Comparison of ENCODE assay signal across 9 mouse cellular contexts in the genomic region with DNA sequence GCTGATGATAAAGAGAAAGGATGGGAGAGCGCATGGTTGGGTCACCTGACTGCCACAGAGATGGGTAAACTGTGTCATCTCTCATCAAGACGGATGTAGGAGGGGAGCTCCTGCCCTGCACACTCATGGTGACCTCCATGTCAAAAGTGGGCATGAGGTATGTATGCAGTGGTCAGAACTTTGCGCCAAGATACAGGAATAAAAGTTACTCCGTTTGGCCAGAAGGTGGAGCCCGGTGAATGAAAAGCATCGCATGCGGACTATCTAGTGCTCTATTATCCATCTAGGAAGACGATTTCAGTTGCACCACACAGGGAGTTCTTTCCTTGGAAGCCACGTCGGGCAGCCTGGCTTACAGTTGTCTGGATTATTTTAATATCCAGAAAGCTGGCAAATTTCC. TPM values are rescaled to one million over a fixed set of nuclear protein-coding genes. Genes with fewer than 3 reads are reported as not detected.
DNase-seq lines count a peak whose midpoint lies in the region; ATAC-seq and TF ChIP-seq lines count a peak whose summit lies in the region.
"Had no signal": no experiment of that assay in that cellular context is flagged by ENCODE, and none has a peak within 500 bp of the region (broad histone marks: within the 10 kb centered on the region; RNA-seq: fewer than 3 reads in every experiment).

No protein-coding gene starts in this region.

- peak; percentile 5 for DNase-seq in heart, adult 8-10 months (ENCODE audit: low spot score)
- DNase-seq in heart, adult 11 months: no peak
- DNase-seq in ES-CJ7 (ENCODE audit: low read depth, low spot score): peak; percentile 75
- peak; percentile 5 for DNase-seq in cerebellum, adult 9-11 months
- DNase-seq in heart, postnatal 4 days: peak; percentile 27
- peak; percentile 16 to 62 for DNase-seq in layer of hippocampus, postnatal 25 days (ENCODE audit: extremely low spot score in 1 of 2, low spot score in 1 of 2)

- H3K4me1 ChIP-seq in small intestine, adult 2 months (ENCODE audit: control insufficient read depth, insufficient read depth, insufficient read length, low read length): no peaks in the 10 kb centered on the region
- H3K4me1 ChIP-seq: limb, embryonic 15.5 days had no signal

- ATAC-seq in megakaryocyte progenitor cell, adult 5-6 weeks (replicated peaks; ENCODE audit: poor library complexity): peak; percentile 80

- TF ChIP-seq CTCF in small intestine, adult 2 months (IDR thresholded peaks at IDR 0.05; ENCODE audit: extremely low read depth, insufficient read length, insufficient replicate concordance, low read depth, low read length): peak; percentile 48; the same call in 1 of the 2 replicates

- no peak for TF ChIP-seq POLR2A in small intestine, adult 2 months (IDR thresholded peaks at IDR 0.05; ENCODE audit: low read depth, low read length)

- H3K27me3 ChIP-seq in small intestine, adult 2 months (ENCODE audit: control insufficient read depth, insufficient read depth, low read length): no peaks in the 10 kb centered on the region
- H3K27me3 ChIP-seq: limb, embryonic 15.5 days had no signal

- H3K36me3 ChIP-seq in small intestine, adult 2 months (ENCODE audit: control insufficient read depth, insufficient read depth, low read length): peaks cover 16% of the 10 kb centered on the region
- H3K36me3 ChIP-seq: limb, embryonic 15.5 days had no signal

- no peak overlapping the region for H3K27ac ChIP-seq in small intestine, adult 2 months (ENCODE audit: insufficient read depth, low read depth, low read length)
- H3K27ac ChIP-seq: limb, embryonic 15.5 days had no signal

- WGBS in small intestine, adult 2 months: 22% methylated on average over 10 of the region's 10 CpGs

- no peak overlapping the region for H3K4me3 ChIP-seq in small intestine, adult 2 months (ENCODE audit: low read depth, low read length)
- H3K4me3 ChIP-seq: limb, embryonic 15.5 days had no signal

RNA-seq across cellular contexts. Expression of a gene that starts 22.0 kb away (rescaled TPM):
- total RNA-seq in heart, adult 8-10 months (2022): under 1 TPM in 1 of 4 experiments, not detected in 3; 0.17 TPM
- total RNA-seq in heart, postnatal 4 days (2021): under 1 TPM; 0.14 to 0.43 TPM
- total RNA-seq in layer of hippocampus, postnatal 25 days (2021): under 1 TPM in 1 of 2 experiments, not detected in 1; 0.10 TPM
- 4.8 and 7.8 TPM in 2 replicates for total RNA-seq in megakaryocyte progenitor cell, adult 5-6 weeks (2015)
- total RNA-seq in megakaryocyte progenitor cell, adult 5-6 weeks (2017): 3.0 and 4.4 TPM in 2 replicates
- polyA plus RNA-seq in small intestine, adult 2 months (2012; rRNA removed): 3.5 and 10.5 TPM in 2 replicates

RNA-seq across cellular contexts. Expression of a gene that starts 52.8 kb away (rescaled TPM):
- 10 to 100 TPM; 28.3 to 36.0 (median 32.0) TPM for total RNA-seq in heart, adult 8-10 months (2022)
- total RNA-seq in heart, postnatal 4 days (2021): 10 to 100 TPM; 41.4 to 44.6 TPM
- 10 to 100 TPM; 55.5 to 69.7 TPM for total RNA-seq in layer of hippocampus, postnatal 25 days (2021)
- 91.6 and 107 TPM in 2 replicates for total RNA-seq in megakaryocyte progenitor cell, adult 5-6 weeks (2015)
- total RNA-seq in megakaryocyte progenitor cell, adult 5-6 weeks (2017): 52.1 and 55.5 TPM in 2 replicates
- polyA plus RNA-seq in small intestine, adult 2 months (2012; rRNA removed): 24.8 and 58.5 TPM in 2 replicates
